Mouse (Mus musculus): ENCODE data around the gene 4930562C15Rik. TPM values are rescaled to one million over a fixed set of nuclear protein-coding genes. Genes with fewer than 3 reads are reported as not detected.

4930562C15Rik gene
- polyA plus RNA-seq, 1 experiment = 0.13 TPM

GRCm38 (mm10) chr16:4878192-4878885, 43.1 kb downstream of the 4930562C15Rik start:
- H3K36me3 ChIP-seq (ENCODE audit: control insufficient read depth, insufficient read depth, low read length) = no peaks in the 10 kb centered on the region

GRCm38 (mm10) chr16:4879101-4879707, 44.0 kb downstream of the 4930562C15Rik start:
- under 1% methylated on average over 53 of the region's 54 CpGs for WGBS
- peaks cover 34% of the 10 kb centered on the region for H3K4me1 ChIP-seq (replicated peaks; ENCODE audit: control insufficient read depth, insufficient read depth, low read length)
- no peaks in the 10 kb centered on the region for H3K27me3 ChIP-seq (ENCODE audit: control insufficient read depth, insufficient read depth, low read length)
- peak overlapping the region; percentile 87 for H3K4me3 ChIP-seq (ENCODE audit: control insufficient read depth, insufficient read depth, low read length)
- TF ChIP-seq CTCF (IDR thresholded peaks at IDR 0.05; ENCODE audit: borderline replicate concordance, control insufficient read depth, extremely low read depth, insufficient read depth, low read length, poor library complexity) (no peak), POLR2A (IDR thresholded peaks at IDR 0.05; ENCODE audit: control insufficient read depth, extremely low read depth, insufficient read depth, low read length, poor library complexity) (no peak; the same call in 1 of the 2 replicates)
- no peaks in the 10 kb centered on the region for H3K36me3 ChIP-seq (ENCODE audit: control insufficient read depth, insufficient read depth, low read length)
- peak overlapping the region; percentile 92 for H3K27ac ChIP-seq (ENCODE audit: control insufficient read depth, insufficient read depth, low read length)
- DNase-seq = peak; percentile 42

More at GRCm38 (mm10) chr16:4878192-4878885, 43.1 kb downstream of the 4930562C15Rik start:
- 3% methylated on average over 5 of the region's 5 CpGs for WGBS
- Histone ChIP-seq H3K27ac (ENCODE audit: control insufficient read depth, insufficient read depth, low read length) (peak overlapping the region; percentile 92), H3K4me3 (ENCODE audit: control insufficient read depth, insufficient read depth, low read length) (peak overlapping the region; percentile 30), H3K4me1 (replicated peaks; ENCODE audit: control insufficient read depth, insufficient read depth, low read length) (peaks cover 34% of the 10 kb centered on the region), H3K27me3 (ENCODE audit: control insufficient read depth, insufficient read depth, low read length) (no peaks in the 10 kb centered on the region)
- TF ChIP-seq POLR2A (IDR thresholded peaks at IDR 0.05; ENCODE audit: control insufficient read depth, extremely low read depth, insufficient read depth, low read length, poor library complexity) = no peak
- DNase-seq = peak; percentile 67

- DNase-seq = peak; percentile 86
Observed at GRCm38 (mm10) chr16:4879708-4880124, 44.5 kb downstream of the 4930562C15Rik start.

GRCm38 (mm10) chr16:4880136-4880825, 45.1 kb downstream of the 4930562C15Rik start, which contains the start of gene Ubald1:
Gene Ubald1 (minus strand): TSS chr16:4880315.
- DNase-seq = peak; percentile 93
- TF ChIP-seq POLR2A (IDR thresholded peaks at IDR 0.05; ENCODE audit: control insufficient read depth, extremely low read depth, insufficient read depth, low read length, poor library complexity) = peak; percentile 67
- no peak for TF ChIP-seq CTCF (IDR thresholded peaks at IDR 0.05; ENCODE audit: borderline replicate concordance, control insufficient read depth, extremely low read depth, insufficient read depth, low read length, poor library complexity)
- no peaks in the 10 kb centered on the region for H3K27me3 ChIP-seq (ENCODE audit: control insufficient read depth, insufficient read depth, low read length)
- peak within 1 kb of the TSS; percentile 87 for H3K4me3 ChIP-seq (ENCODE audit: control insufficient read depth, insufficient read depth, low read length)
- peaks cover 35% of the 10 kb centered on the region for H3K4me1 ChIP-seq (replicated peaks; ENCODE audit: control insufficient read depth, insufficient read depth, low read length)
- H3K27ac ChIP-seq (ENCODE audit: control insufficient read depth, insufficient read depth, low read length) = peak within 1 kb of the TSS; percentile 92
- under 1% methylated on average over 48 of the region's 48 CpGs for WGBS
- no peaks in the 10 kb centered on the region for H3K36me3 ChIP-seq (ENCODE audit: control insufficient read depth, insufficient read depth, low read length)

More at GRCm38 (mm10) chr16:4879708-4880124, 44.5 kb downstream of the 4930562C15Rik start:
- no peaks in the 10 kb centered on the region for H3K36me3 ChIP-seq (ENCODE audit: control insufficient read depth, insufficient read depth, low read length)
- peak overlapping the region; percentile 87 for H3K4me3 ChIP-seq (ENCODE audit: control insufficient read depth, insufficient read depth, low read length)
- H3K27me3 ChIP-seq (ENCODE audit: control insufficient read depth, insufficient read depth, low read length) = no peaks in the 10 kb centered on the region
- H3K27ac ChIP-seq (ENCODE audit: control insufficient read depth, insufficient read depth, low read length) = peak overlapping the region; percentile 92
- WGBS = under 1% methylated on average over 40 of the region's 40 CpGs
- H3K4me1 ChIP-seq (replicated peaks; ENCODE audit: control insufficient read depth, insufficient read depth, low read length) = peaks cover 34% of the 10 kb centered on the region
- TF ChIP-seq POLR2A (IDR thresholded peaks at IDR 0.05; ENCODE audit: control insufficient read depth, extremely low read depth, insufficient read depth, low read length, poor library complexity) (peak; percentile 49), CTCF (IDR thresholded peaks at IDR 0.05; ENCODE audit: borderline replicate concordance, control insufficient read depth, extremely low read depth, insufficient read depth, low read length, poor library complexity) (no peak)

GRCm38 (mm10) chr16:4881400-4882351, 46.5 kb downstream of the 4930562C15Rik start:
- no peaks in the 10 kb centered on the region for H3K27me3 ChIP-seq (ENCODE audit: control insufficient read depth, insufficient read depth, low read length)
- H3K27ac ChIP-seq (ENCODE audit: control insufficient read depth, insufficient read depth, low read length) = no peak overlapping the region
- no peaks in the 10 kb centered on the region for H3K36me3 ChIP-seq (ENCODE audit: control insufficient read depth, insufficient read depth, low read length)
- WGBS = 78% methylated on average over 10 of the region's 10 CpGs
- no peak overlapping the region for H3K4me3 ChIP-seq (ENCODE audit: control insufficient read depth, insufficient read depth, low read length)
- no peak for DNase-seq
- peaks cover 30% of the 10 kb centered on the region for H3K4me1 ChIP-seq (replicated peaks; ENCODE audit: control insufficient read depth, insufficient read depth, low read length)
- TF ChIP-seq POLR2A (IDR thresholded peaks at IDR 0.05; ENCODE audit: control insufficient read depth, extremely low read depth, insufficient read depth, low read length, poor library complexity) = no peak
- no peak for TF ChIP-seq CTCF (IDR thresholded peaks at IDR 0.05; ENCODE audit: borderline replicate concordance, control insufficient read depth, extremely low read depth, insufficient read depth, low read length, poor library complexity)

Measured in thymus, adult 2 months (tissue).